Mouse (Mus musculus): ENCODE results near the gene Polm. TPM values are rescaled to one million over a fixed set of nuclear protein-coding genes. Genes with fewer than 3 reads are reported as not detected.

The Polm gene
- polyA plus RNA-seq, 1 experiment from 2014 or later, result 47.5 TPM

GRCm38 (mm10) chr11:5858723-5859122, 20.9 kb upstream of the Polm start:
- ChIA-PET POLR2A (interaction anchor here (1.2 kb wide), 1 partner anchor 20 kb away, joined by 3 read pairs; no protein-coding TSS in a partner anchor), CTCF (interaction anchor here (1.5 kb wide), 1 partner anchor 22 kb away, joined by 3 read pairs; no protein-coding TSS in a partner anchor)
- DNase-seq (ENCODE audit: low read depth, low spot score) (no peak), ATAC-seq (no peak)
- TF ChIP-seq CTCF (IDR thresholded peaks at IDR 0.05), result no peak
- H3K27me3 ChIP-seq, result no peaks in the 10 kb centered on the region
- in situ Hi-C loops (cut with MboI; ENCODE audit: low pct_unique_long_range_greater_than_20kb), result loop anchor here (25.0 kb wide), 1 partner anchor 1571 kb away; no protein-coding TSS in a partner anchor

- CTCF ChIA-PET, result interaction anchor here (1.1 to 3.2 kb wide), 6 partner anchors 9 to 30 kb away, joined by 3 to 15 read pairs (median 8); partner anchors contain the start of gene Pold2
- in situ Hi-C loops (cut with MboI; ENCODE audit: low pct_unique_long_range_greater_than_20kb), result loop anchor here (25.0 kb wide), 1 partner anchor 1569 kb away; no protein-coding TSS in a partner anchor
- peak; percentile 8 for ATAC-seq
These were observed 18.8 kb upstream of the Polm start for GRCm38 (mm10) chr11:5856479-5857130.

GRCm38 (mm10) chr11:5855902-5856301, 18.1 kb upstream of the Polm start:
- no peak for TF ChIP-seq CTCF (IDR thresholded peaks at IDR 0.05)
- in situ Hi-C loops (cut with MboI; ENCODE audit: low pct_unique_long_range_greater_than_20kb), result loop anchor here (25.0 kb wide), 1 partner anchor 1569 kb away; no protein-coding TSS in a partner anchor
- CTCF ChIA-PET, result interaction anchor here (0.8 to 3.2 kb wide), 6 partner anchors 9 to 30 kb away, joined by 3 to 15 read pairs (median 8); partner anchors contain the start of gene Pold2
- ATAC-seq, result peak; percentile 64
- peak; percentile 84 for DNase-seq (ENCODE audit: low read depth, low spot score)
- POLR2A ChIA-PET, result interaction anchor here (0.9 to 2.4 kb wide), 2 partner anchors 20 to 22 kb away, joined by 3 to 14 read pairs; partner anchors contain the start of gene Pold2
- no peaks in the 10 kb centered on the region for H3K27me3 ChIP-seq

More at GRCm38 (mm10) chr11:5856479-5857130, 18.8 kb upstream of the Polm start:
- TF ChIP-seq CTCF (IDR thresholded peaks at IDR 0.05), result no peak
- POLR2A ChIA-PET, result interaction anchor here (0.9 to 2.4 kb wide), 3 partner anchors 20 to 21 kb away, joined by 3 to 14 read pairs (median 5); partner anchors contain the start of gene Pold2
- no peak for DNase-seq (ENCODE audit: low read depth, low spot score)
- no peaks in the 10 kb centered on the region for H3K27me3 ChIP-seq

GRCm38 (mm10) chr11:5855481-5855880, 17.7 kb upstream of the Polm start:
- no peak for DNase-seq (ENCODE audit: low read depth, low spot score)
- in situ Hi-C loops (cut with MboI; ENCODE audit: low pct_unique_long_range_greater_than_20kb), result loop anchor here (25.0 kb wide), 1 partner anchor 1568 kb away; no protein-coding TSS in a partner anchor
- no peaks in the 10 kb centered on the region for H3K27me3 ChIP-seq
- ChIA-PET POLR2A (interaction anchor here (0.9 to 2.4 kb wide), 2 partner anchors 20 to 22 kb away, joined by 3 to 14 read pairs; partner anchors contain the start of gene Pold2), CTCF (interaction anchor here (0.8 to 3.2 kb wide), 6 partner anchors 8 to 31 kb away, joined by 3 to 15 read pairs (median 8); partner anchors contain the start of gene Pold2)
- peak; percentile 42 for ATAC-seq
- no peak for TF ChIP-seq CTCF (IDR thresholded peaks at IDR 0.05)

- CTCF ChIA-PET, result interaction anchor here (1.2 kb wide), 1 partner anchor 16 kb away, joined by 4 read pairs; no protein-coding TSS in a partner anchor
- POLR2A ChIA-PET, result interaction anchor here (2.4 kb wide), 1 partner anchor 30 kb away, joined by 5 read pairs; no protein-coding TSS in a partner anchor
- no peak for TF ChIP-seq CTCF (IDR thresholded peaks at IDR 0.05)
- no peaks in the 10 kb centered on the region for H3K27me3 ChIP-seq
- DNase-seq (ENCODE audit: low read depth, low spot score), result no peak
- ATAC-seq, result no peak
- in situ Hi-C loops (cut with MboI; ENCODE audit: low pct_unique_long_range_greater_than_20kb), result loop anchor here (25.0 kb wide), 1 partner anchor 1565 kb away; no protein-coding TSS in a partner anchor
These were observed 14.5 kb upstream of the Polm start for GRCm38 (mm10) chr11:5852314-5852713.

GRCm38 (mm10) chr11:5851021-5851736, 13.4 kb upstream of the Polm start:
- no peaks in the 10 kb centered on the region for H3K27me3 ChIP-seq
- POLR2A ChIA-PET, result interaction anchor here (0.9 kb wide), 1 partner anchor 16 kb away, joined by 3 read pairs; no protein-coding TSS in a partner anchor
- CTCF ChIA-PET, result interaction anchor here (5.9 kb wide), 1 partner anchor 35 kb away, joined by 33 read pairs; no protein-coding TSS in a partner anchor
- peak; percentile 53 for ATAC-seq
- TF ChIP-seq CTCF (IDR thresholded peaks at IDR 0.05), result no peak
- DNase-seq (ENCODE audit: low read depth, low spot score), result no peak
- in situ Hi-C loops (cut with MboI; ENCODE audit: low pct_unique_long_range_greater_than_20kb), result loop anchor here (25.0 kb wide), 1 partner anchor 1564 kb away; no protein-coding TSS in a partner anchor

- ATAC-seq, result no peak
- in situ Hi-C loops (cut with MboI; ENCODE audit: low pct_unique_long_range_greater_than_20kb), result loop anchor here (25.0 kb wide), 1 partner anchor 1563 kb away; no protein-coding TSS in a partner anchor
- ChIA-PET CTCF (interaction anchor here (5.9 kb wide), 1 partner anchor 36 kb away, joined by 33 read pairs; no protein-coding TSS in a partner anchor), POLR2A (interaction anchor here (0.9 to 1.0 kb wide), 2 partner anchors 12 to 15 kb away, joined by 3 read pairs; no protein-coding TSS in a partner anchor)
- H3K27me3 ChIP-seq, result no peaks in the 10 kb centered on the region
- no peak for TF ChIP-seq CTCF (IDR thresholded peaks at IDR 0.05)
- no peak for DNase-seq (ENCODE audit: low read depth, low spot score)
These were observed 12.6 kb upstream of the Polm start for GRCm38 (mm10) chr11:5850452-5850851.

GRCm38 (mm10) chr11:5849316-5849715, 11.5 kb upstream of the Polm start:
- CTCF ChIA-PET, result interaction anchor here (0.8 to 5.9 kb wide), 6 partner anchors 12 to 108 kb away, joined by 3 to 39 read pairs (median 5); partner anchors contain the start of gene Polm
- H3K27me3 ChIP-seq, result no peaks in the 10 kb centered on the region
- no peak for ATAC-seq
- DNase-seq (ENCODE audit: low read depth, low spot score), result peak; percentile 88
- POLR2A ChIA-PET, result interaction anchor here (0.9 to 1.0 kb wide), 2 partner anchors 12 to 15 kb away, joined by 4 to 8 read pairs; partner anchors contain the start of gene Polm
- TF ChIP-seq CTCF (IDR thresholded peaks at IDR 0.05), result peak; percentile 57
- in situ Hi-C loops (cut with MboI; ENCODE audit: low pct_unique_long_range_greater_than_20kb), result loop anchor here (5.0 kb wide), 1 partner anchor 33 kb away; no protein-coding TSS in a partner anchor

- ChIA-PET POLR2A (no interaction called here), CTCF (interaction anchor here (1.4 to 5.9 kb wide), 5 partner anchors 12 to 107 kb away, joined by 3 to 39 read pairs (median 6); partner anchors contain the start of gene Polm)
- TF ChIP-seq CTCF (IDR thresholded peaks at IDR 0.05), result no peak
- peak; percentile 36 for ATAC-seq
- in situ Hi-C loops (cut with MboI; ENCODE audit: low pct_unique_long_range_greater_than_20kb), result loop anchor here (5.0 kb wide), 1 partner anchor 34 kb away; no protein-coding TSS in a partner anchor
- H3K27me3 ChIP-seq, result no peaks in the 10 kb centered on the region
- no peak for DNase-seq (ENCODE audit: low read depth, low spot score)
These were observed 10.9 kb upstream of the Polm start for GRCm38 (mm10) chr11:5848741-5849140.
